In the genomic region with DNA sequence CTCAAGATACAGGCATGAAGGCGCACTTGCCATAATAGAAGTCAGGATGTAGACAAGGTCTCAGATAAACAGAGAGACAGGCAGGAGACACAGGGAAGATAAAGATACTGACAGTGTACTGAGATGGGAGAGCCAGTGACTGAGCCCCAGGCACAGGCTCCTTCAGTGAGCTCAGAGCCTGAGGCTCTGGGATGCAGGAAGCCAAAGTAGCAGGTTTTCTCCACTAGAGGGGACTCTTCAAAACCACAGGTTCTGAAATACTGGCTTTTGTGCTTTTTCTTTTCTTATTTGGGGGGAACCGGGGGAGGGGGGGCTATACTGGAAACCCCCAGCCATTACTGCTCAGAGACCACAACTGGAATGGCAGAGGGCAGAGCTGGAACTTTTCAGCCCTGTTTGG, we compare ENCODE assay signal across 9 mouse cellular contexts. TPM values are rescaled to one million over a fixed set of nuclear protein-coding genes. Genes with fewer than 3 reads are reported as not detected.
DNase-seq lines count a peak whose midpoint lies in the region; ATAC-seq lines count a peak whose summit lies in the region.
"Had no signal": no experiment of that assay in that cellular context is flagged by ENCODE, and none has a peak within 500 bp of the region (broad histone marks: within the 10 kb centered on the region; RNA-seq: fewer than 3 reads in every experiment).

No protein-coding gene starts in this region.

- H3K9me3 ChIP-seq in kidney, embryonic 15.5 days (replicated peaks), result no peaks in the 10 kb centered on the region
- no peaks in the 10 kb centered on the region for H3K9me3 ChIP-seq in embryonic facial prominence, embryonic 14.5 days (ENCODE audit: control insufficient read depth, low read length)
- H3K9me3 ChIP-seq in midbrain, embryonic 14.5 days (ENCODE audit: control insufficient read depth, low read length), result no peaks in the 10 kb centered on the region
- H3K9me3 ChIP-seq: liver, embryonic 13.5 days had no signal

- no peak for DNase-seq in kidney, adult 18-20 months
- peak; percentile 41 for DNase-seq in ZHBTc4 (ENCODE audit: low read depth, low spot score)
- DNase-seq in embryonic facial prominence, embryonic 14.5 days (ENCODE audit: low spot score), result peak; percentile 54
- DNase-seq in midbrain, embryonic 14.5 days, result peak; percentile 82
- DNase-seq in gastrocnemius, postnatal 10 days, result no peak
- DNase-seq in ovary, postnatal 10 days (ENCODE audit: low spot score), result no peak
- DNase-seq: liver, embryonic 13.5 days had no signal

- no peak overlapping the region for H3K4me3 ChIP-seq in kidney, embryonic 15.5 days (replicated peaks)
- no peak overlapping the region for H3K4me3 ChIP-seq in embryonic facial prominence, embryonic 14.5 days (ENCODE audit: low read depth, low read length)
- H3K4me3 ChIP-seq in midbrain, embryonic 14.5 days (replicated peaks; ENCODE audit: low read depth, low read length), result peak overlapping the region; percentile 89
- H3K4me3 ChIP-seq: liver, embryonic 13.5 days had no signal

- H3K4me2 ChIP-seq in kidney, embryonic 15.5 days, result 0 out of 2 replicates have a peak overlapping the region, but pooled peaks have one; percentile 15
- H3K4me2 ChIP-seq in embryonic facial prominence, embryonic 14.5 days (ENCODE audit: low read depth, low read length), result peak overlapping the region; percentile 97
- H3K4me2 ChIP-seq in midbrain, embryonic 14.5 days (ENCODE audit: low read length), result peak overlapping the region; percentile 87
- H3K4me2 ChIP-seq: liver, embryonic 13.5 days had no signal

- peaks cover 4% of the 10 kb centered on the region; the same call in 1 of the 2 replicates for H3K27me3 ChIP-seq in kidney, embryonic 15.5 days
- H3K27me3 ChIP-seq in embryonic facial prominence, embryonic 14.5 days (replicated peaks; ENCODE audit: control insufficient read depth, insufficient read depth, low read length), result no peaks in the 10 kb centered on the region
- H3K27me3 ChIP-seq in midbrain, embryonic 14.5 days (ENCODE audit: control insufficient read depth, insufficient read depth, low read length), result no peaks in the 10 kb centered on the region

- no peak overlapping the region for H3K27ac ChIP-seq in kidney, embryonic 15.5 days
- no peak overlapping the region for H3K27ac ChIP-seq in embryonic facial prominence, embryonic 14.5 days (replicated peaks; ENCODE audit: low read depth, low read length)
- H3K27ac ChIP-seq in midbrain, embryonic 14.5 days (replicated peaks; ENCODE audit: low read depth, low read length), result peak overlapping the region; percentile 17; the same call in 1 of the 2 replicates
- H3K27ac ChIP-seq: liver, embryonic 13.5 days had no signal

- H3K36me3 ChIP-seq in kidney, embryonic 15.5 days, result no peaks in the 10 kb centered on the region
- no peaks in the 10 kb centered on the region for H3K36me3 ChIP-seq in embryonic facial prominence, embryonic 14.5 days (ENCODE audit: control insufficient read depth, insufficient read depth, low read length)
- H3K36me3 ChIP-seq in midbrain, embryonic 14.5 days (ENCODE audit: control insufficient read depth, insufficient read depth, low read length), result no peaks in the 10 kb centered on the region
- H3K36me3 ChIP-seq: liver, embryonic 13.5 days had no signal

- H3K9ac ChIP-seq in kidney, embryonic 15.5 days, result no peak overlapping the region
- no peak overlapping the region for H3K9ac ChIP-seq in embryonic facial prominence, embryonic 14.5 days (ENCODE audit: low read depth, low read length)
- no peak overlapping the region; the same call in 1 of the 2 replicates for H3K9ac ChIP-seq in midbrain, embryonic 14.5 days (replicated peaks; ENCODE audit: low read length)
- H3K9ac ChIP-seq: liver, embryonic 13.5 days had no signal

- 56% methylated on average over 2 of the region's 2 CpGs for WGBS in kidney, embryonic 15.5 days
- WGBS in embryonic facial prominence, embryonic 14.5 days, result 48% methylated on average over 2 of the region's 2 CpGs
- 51% methylated on average over 2 of the region's 2 CpGs for WGBS in midbrain, embryonic 14.5 days

- peaks cover 72% of the 10 kb centered on the region for H3K4me1 ChIP-seq in kidney, embryonic 15.5 days
- H3K4me1 ChIP-seq in embryonic facial prominence, embryonic 14.5 days (ENCODE audit: control insufficient read depth, insufficient read depth, low read length), result peaks cover 31% of the 10 kb centered on the region
- H3K4me1 ChIP-seq in midbrain, embryonic 14.5 days (ENCODE audit: control insufficient read depth, insufficient read depth, low read length), result peaks cover 81% of the 10 kb centered on the region

- ATAC-seq in kidney, embryonic 15.5 days (replicated peaks; ENCODE audit: low FRiP score), result no peak
- no peak for ATAC-seq in embryonic facial prominence, embryonic 14.5 days (ENCODE audit: low read depth)
- ATAC-seq in midbrain, embryonic 14.5 days (ENCODE audit: low FRiP score, low TSS enrichment), result no peak
- ATAC-seq in erythroblast, adult 5-6 weeks (replicated peaks; ENCODE audit: low FRiP score, poor library complexity, severe bottlenecking), result no peak

RNA-seq across cellular contexts. Expression of a gene that starts 6.4 kb away (rescaled TPM):
- polyA plus RNA-seq in kidney, embryonic 15.5 days (2015; fragmentation: Nextera tagmentation; extraction: Ambion mirVana), result 5.7 and 6.3 TPM in 2 replicates
- 12.8 and 14.8 TPM in 2 replicates for polyA plus RNA-seq in embryonic facial prominence, embryonic 14.5 days (2014; fragmentation: Nextera tagmentation; extraction: Ambion mirVana)
- polyA plus RNA-seq in midbrain, embryonic 14.5 days (2014; fragmentation: Nextera tagmentation; extraction: Ambion mirVana), result 21.2 and 24.1 TPM in 2 replicates
- total RNA-seq in gastrocnemius, postnatal 10 days (2021), result 10 to 100 TPM; 15.8 to 20.0 TPM
- 1.3 TPM in 1 of 2 replicates, not detected in the other for total RNA-seq in erythroblast, adult 5-6 weeks (2015; ENCODE audit: low replicate concordance)
- total RNA-seq in erythroblast, adult 5-6 weeks (2017; ENCODE audit: low replicate concordance), result 0.09 TPM in 1 of 2 replicates, not detected in the other

Comparison
In these comparisons a context has a peak if more than half of its experiments do, and no peak if none do; other contexts are left out.
1. H3K4me2 ChIP-seq: peak in every context shown above with its lines; median percentile 97 in embryonic facial prominence, embryonic 14.5 days; 87 in midbrain, embryonic 14.5 days; 15 in kidney, embryonic 15.5 days.
2. DNase-seq: peak in ZHBTc4 (single experiment), embryonic facial prominence, embryonic 14.5 days (single experiment) and midbrain, embryonic 14.5 days (single experiment); none in kidney, adult 18-20 months (single experiment), gastrocnemius, postnatal 10 days (single experiment) and ovary, postnatal 10 days (single experiment).